Mouse (Mus musculus) activated CD4-positive, CD25-positive, alpha-beta regulatory T cell, adult 4 months (primary cell): ENCODE data around the gene Ncapg. TPM values are rescaled to one million over a fixed set of nuclear protein-coding genes. Genes with fewer than 3 reads are reported as not detected.
"Not testable (repeated sequence)": the region's sequence is repeated elsewhere in the genome, so short reads cannot be mapped to it uniquely, and the experiment has no call there.

Source experiments
- ATAC-seq: one replicate; pipeline ENCODE4 v1.8.0; 2017
- polyA plus RNA-seq, 2 experiments: library from polyadenylated mRNA; unstranded; fragments of 100-300 nt; shearing (Covaris generic); gene quantifications; one replicate each; pipeline ENCODE4 v1.2.1; 2017

Gene Ncapg
- polyA plus RNA-seq = 10 to 100 TPM; 20.7 to 27.0 TPM

DNA sequence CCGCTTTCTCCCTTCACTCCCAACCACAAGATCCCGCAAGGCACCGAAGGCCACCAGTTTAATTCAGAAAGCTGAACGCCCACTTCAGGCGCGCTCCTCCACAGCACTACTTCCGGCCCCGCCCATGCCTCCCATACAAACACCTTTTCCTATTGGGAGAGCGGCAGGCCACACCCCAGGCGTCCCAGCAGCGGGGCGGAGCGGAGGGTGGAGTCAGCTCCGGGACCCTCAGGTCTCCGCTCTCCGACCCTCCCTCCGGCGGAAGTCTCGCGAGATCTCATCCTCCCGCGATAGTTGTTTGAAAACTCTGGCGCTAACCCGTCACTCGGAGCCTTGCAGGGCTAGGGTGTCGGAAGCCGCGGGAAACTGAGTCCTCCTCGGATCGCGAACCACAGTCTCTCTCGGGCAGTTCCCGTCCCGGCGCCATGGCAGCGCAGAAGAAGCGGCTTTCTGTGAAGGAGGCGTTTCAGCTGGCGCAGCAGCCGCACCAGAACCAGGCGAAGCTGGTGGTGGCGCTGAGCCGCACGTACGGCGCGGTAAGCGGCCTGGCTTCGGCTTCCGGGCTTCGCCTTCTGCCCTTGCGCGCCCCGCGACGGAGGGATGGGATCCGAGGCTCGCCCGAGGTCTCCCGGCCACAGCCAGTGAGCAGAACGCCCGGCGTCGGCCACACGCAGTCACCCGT lies at the start of gene Ncapg:
Ncapg (plus strand) TSS at position 322 of the 682 bp plus-strand sequence.
- peak; percentile 92 for ATAC-seq

DNA sequence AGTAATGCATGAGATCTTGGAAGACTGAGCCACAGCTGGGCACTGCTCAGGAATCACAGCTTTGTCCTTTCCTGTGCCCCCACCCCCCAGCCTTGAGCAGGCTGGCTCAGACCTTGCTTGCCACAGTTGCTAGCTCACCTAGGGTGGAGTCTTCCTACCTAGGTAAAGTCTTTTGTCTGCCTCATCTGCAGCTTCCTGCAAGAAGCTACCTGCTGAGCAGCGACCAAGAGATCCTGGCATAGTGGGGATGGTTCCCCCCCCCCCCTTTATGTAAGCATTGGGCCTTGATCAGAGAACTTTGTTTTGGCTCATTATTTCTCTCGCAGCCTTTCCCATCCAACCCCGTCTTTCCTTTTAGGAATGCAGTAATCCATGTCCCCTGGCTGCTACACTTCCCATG lies 48.2 kb upstream of the Ncapg start:
- ATAC-seq = no peak

DNA sequence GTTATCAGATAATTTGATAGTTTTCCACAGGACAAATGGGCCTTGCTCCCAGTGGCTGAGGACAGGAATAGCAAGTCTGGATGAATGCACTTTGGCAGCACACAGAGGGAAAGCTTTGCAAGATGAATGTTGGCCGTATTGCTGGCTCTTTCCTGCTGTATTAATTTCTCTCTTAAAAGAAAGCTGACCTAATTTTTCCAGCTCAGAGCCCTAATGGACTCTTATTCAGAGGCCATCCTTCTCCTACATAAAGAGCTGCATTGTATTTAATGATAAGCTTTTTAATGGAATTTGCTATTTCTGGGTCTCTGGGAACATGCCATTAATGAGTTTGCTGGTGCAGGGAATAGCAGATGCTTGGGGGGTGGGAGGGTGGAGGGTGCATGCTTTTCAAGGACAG lies 41.9 kb upstream of the Ncapg start:
- ATAC-seq = no peak

DNA sequence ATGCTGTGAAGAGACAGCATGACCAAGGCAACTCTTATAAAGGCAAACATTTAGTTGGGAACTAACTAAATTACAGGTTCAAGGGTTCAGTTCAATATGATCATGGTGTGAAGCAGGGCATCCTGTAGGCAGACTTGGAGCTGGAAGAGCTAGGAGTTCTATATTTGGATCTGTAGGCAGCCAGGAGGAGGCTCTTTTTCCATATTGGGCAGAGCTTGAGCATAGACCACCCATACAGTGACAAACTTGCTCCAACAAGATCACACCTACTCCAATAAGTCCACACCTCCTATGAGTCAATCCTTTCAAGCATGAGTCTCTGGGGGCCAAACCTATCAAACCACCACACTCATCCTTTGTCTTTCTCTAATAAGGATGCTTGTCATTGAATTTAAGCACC lies 40.2 kb upstream of the Ncapg start:
- no peak for ATAC-seq

DNA sequence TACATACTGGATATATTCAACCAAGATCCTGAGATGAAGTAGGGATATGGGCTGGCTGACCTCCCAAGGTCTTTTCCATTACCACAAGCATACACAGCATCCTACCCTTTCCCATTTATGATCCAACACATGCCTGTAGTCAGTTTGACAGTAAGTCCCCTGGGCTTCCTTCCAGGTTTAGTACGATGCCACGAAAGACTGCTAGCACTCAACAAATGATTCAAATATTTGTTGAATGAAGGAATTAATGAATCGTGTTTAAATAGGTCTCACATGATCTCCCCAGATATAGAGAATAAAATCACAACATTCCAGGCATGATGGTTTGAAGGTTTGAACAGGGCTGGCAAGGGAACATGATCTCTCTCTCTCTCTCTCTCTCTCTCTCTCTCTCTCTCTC lies 31.3 kb upstream of the Ncapg start:
- ATAC-seq = no peak

DNA sequence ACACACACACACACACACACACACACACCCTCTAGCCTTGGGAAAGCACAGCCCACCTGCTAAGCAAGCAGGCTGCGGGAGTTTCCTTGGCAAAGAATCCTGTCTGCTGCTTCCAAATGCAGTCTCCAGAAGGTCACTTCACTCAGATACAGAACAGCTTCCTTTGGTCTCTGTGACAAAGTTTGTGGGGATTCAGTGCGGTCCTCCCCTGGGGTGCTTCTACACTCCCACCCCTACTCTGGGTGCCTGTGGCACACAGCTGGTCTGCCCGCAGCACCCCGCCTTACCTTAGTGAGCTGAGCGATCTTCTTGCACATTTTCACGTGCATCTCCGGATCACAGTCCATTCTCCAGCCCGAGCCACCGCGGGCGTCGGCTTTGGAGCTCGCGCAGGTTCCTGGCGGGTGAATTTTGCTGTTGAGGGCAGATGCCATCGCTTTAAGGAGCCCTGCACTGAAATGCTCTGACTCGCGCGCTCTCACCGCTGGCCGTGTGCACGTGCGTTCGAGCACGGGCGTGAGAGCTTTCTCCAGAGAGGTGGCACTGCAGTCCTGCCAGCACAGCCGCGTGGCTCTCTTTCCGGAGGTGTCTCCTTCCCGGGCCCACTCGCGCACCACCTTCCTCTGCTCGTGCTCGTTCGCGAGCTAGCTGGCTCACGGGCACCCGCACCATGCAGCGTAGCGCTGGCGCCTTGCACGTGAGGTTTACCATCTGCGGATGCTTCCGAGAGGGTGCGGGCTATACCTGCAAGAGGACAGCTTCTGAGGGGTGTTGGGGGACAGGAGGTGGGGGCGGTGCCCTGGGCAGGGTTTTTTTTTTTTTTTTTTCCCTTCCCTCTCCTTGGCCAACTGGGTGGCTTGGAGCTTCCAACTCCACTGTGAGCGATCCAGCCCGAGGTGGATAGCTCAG lies 30.7 kb upstream of the Ncapg start, which contains the start of gene Fam184b:
Fam184b (minus strand) TSS at position 809 of the 909 bp plus-strand sequence.
- ATAC-seq = peak; percentile 49

DNA sequence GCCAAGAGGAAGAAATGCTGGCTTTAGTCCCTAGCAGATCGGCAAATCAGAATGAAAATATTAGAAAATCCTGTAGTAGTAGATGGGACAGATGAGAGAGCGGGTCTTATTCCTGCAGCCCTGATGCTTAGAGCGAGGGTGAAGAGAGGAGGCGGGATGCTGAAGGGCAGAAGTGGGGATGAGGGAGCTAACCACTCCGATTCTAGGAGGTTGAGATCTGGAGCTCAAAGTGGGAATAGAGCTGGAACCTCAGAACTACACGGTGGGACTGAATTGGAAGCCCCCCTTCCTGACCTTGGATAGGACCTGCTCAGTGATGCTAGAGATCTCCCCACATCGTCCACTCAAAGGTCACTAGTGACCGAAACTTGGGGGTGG lies 30.0 kb upstream of the Ncapg start:
- no peak for ATAC-seq

DNA sequence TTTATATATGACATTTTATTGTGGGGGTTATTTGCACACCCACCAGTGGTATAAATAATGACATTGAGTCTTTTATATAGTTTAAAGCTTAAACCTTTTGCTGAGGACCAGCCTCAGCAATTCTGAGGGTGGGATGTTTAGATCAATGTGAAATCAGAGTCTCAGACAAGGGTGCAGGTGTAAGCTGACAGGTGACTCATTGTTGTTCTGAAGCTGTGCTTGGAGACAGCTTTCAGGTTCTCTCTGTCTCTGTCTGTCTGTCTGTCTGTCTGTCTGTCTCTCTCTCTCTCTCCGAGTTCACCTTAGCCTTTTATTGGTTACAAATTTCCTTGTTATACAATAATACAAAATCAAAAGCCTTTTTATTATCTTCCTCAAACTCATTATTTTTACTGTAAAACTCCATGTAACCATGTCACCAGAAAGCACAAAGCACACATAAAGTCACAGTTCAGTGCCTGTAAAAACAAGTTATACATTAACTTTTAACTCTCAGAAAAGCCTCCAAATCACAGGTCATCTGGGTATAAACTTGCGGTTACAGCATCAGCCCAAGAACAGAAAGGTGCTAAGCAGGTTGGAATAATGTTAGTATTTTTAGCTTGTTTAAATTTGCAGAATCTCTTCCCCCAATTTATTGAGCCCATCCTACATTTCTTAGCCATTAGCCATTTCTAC lies 18.6 kb upstream of the Ncapg start:
- no peak for ATAC-seq

DNA sequence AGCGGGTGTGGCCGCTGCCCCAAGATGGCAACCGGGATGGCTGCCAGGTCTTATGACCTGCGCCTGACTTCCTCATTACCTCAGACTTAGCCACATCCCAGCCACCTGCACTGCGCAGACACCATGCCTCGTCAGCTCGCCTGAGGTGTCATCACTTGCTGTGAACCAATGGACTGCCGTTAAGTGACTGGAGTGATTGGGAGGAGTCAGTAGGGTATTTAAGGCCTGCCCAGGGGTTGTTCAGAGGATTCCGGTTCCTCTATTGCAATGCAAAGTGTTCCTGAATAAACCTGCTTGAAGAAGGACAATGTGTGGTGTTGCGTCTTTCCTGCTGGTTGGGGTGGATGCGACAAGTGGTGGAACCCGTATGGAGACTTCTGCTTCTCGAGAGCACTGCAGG lies 11.3 kb upstream of the Ncapg start:
- not testable (repeated sequence) for ATAC-seq

DNA sequence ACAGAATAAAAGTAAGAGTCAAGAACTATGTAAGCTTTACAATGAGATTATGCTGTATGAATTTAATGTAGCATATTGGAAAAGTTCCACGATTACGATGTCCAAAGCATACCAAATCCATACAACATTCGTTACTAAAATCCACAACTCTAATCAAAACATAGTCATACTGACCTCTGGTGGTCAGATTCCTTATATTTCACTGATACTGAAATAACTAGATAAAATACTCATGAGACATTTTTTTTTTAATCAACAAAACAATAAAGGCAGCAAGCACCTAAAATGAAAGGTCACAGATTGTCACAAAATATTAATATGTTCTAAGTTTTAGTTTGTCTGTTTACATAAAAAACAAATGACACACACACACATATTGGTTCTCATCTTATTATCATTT lies 1.4 kb upstream of the Ncapg start:
- no peak for ATAC-seq

DNA sequence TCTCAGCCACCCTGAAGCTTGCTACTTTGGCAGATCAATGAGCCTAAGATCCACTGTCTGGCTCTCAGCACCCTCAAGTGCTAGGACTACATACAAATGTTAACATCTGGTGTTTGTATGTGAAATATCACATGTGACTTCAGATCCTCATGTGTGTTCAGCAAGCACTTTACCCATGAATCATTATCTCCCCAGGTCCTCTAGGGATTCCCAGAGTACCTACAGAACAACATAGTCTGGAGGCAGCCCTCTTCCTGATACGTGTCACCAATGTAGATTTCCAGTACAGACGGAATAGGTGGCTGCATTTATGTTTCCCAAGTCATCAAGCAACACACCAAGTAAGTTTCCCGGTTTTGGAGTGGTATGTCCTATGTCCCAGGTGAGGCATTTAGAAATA lies 888 bp upstream of the Ncapg start:
- no peak for ATAC-seq

DNA sequence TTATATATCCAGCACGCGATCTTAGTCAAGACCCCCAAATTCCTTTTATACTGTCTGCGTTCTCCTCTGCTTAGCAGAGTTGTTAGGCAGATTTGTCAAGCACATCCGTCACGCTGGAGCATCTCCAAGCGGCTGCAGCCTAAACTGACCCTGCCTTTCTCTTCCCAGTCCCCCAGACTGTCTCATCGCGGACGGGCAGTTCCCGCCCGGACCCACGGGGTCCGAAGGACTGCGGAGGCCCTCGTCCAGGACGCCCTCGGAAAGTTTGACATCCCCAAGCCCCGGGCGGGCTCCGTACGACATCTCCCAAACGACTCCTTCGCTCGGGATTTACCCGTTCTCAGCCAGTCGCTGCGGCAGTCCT lies 503 bp upstream of the Ncapg start:
- ATAC-seq = peak; percentile 4

DNA sequence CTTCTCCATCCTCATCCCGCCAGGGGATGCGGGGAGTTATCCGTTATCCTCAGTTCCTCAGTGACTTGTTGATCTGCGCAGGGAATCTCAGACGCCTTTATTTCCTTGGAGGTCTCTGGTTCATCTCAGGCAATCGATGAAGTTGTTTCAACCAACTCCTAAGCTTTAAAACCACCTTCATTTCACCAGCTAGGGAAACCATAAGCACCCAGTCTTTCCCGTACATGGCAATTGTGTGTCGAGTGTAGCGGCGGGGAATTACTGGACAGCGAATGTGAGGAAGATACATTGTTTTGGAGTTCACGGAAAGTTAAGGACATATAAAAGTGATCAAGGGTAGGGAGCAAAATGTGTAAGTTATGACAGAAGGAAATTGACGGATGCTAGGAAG lies 556 bp downstream of the Ncapg start:
- no peak for ATAC-seq

DNA sequence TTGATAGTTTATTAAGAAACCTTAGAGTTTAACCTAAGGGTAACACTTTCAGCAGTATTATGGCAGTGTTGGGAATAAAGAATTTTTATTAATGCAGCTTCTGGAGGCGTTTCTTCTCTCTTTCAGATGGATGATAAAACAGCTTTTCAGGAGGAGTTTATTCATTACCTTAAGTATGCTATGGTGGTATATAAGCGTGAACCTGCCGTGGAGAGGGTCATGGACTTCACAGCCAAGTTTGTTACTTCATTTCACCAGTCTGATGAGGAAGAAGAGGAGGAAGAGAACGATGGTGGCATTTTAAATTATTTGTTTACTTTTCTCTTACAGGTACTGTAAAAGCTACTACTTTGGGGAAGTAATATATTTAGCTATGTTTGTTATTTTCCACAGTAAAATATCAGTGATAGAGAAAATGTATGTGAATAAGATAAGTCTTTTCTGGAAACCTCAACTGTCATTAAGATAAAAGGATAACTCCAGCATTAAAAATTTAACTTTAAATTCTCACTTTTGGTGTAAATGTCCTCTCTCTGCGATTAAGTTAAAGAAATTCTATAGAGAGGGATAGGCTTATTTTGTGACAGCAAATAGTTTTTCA lies 1.3 kb downstream of the Ncapg start:
- ATAC-seq = no peak

DNA sequence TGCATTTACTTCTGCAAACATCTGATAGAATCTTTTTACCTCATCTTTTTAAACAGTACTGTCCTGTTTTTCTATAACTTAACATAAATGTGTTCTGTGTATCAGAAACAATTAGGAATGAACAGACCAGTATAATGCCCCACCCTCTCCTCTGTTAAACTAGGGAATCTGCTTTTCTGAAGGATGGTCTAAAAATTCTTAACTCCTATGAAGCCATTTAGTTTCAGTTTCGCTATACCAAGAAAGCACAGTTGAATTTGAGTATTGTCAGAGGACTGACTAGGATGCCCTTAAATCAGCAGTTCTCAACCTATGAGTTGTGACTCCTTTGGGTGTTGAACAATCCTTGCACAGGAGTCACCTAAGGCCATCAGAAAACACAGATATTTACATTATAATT lies 5.3 kb downstream of the Ncapg start:
- ATAC-seq = peak; percentile 73

DNA sequence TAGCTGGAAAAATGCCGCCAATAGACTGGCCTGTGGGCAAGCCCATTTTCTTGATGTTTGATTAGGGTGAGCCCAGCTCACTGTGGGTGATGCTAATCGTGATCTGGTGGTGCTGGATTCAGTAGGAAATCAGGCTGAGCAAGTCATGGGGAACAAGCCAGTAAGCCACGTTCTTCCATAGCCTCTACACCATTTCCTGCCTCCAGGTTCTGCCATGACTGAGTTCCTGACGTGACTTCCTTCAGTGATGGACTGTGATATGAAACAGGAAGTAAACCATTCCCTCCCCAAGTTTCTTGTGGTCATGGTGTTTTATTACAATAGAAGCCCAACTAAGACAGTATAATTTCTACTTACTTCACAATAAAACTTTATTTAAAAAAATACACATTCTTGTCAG lies 7.9 kb downstream of the Ncapg start:
- ATAC-seq = no peak

DNA sequence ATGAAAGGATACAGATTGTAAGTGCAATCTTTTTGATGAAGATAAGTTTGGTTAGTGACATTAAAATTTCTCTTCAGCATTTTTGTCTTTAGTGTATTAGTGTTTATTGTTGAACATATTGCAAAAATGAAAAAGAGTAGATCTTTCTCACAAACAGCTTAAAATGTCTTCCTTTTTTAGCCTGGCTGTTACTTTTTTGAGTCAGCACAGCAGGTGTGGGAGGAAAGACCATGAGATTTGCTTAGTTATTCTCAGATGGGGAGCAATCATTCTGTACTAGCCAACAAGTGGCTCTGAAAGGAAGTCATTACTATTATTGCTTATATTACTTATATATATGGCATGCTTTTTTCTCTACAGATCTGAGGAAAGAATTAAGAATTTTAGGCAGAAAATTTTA lies 10.2 kb downstream of the Ncapg start:
- no peak for ATAC-seq

DNA sequence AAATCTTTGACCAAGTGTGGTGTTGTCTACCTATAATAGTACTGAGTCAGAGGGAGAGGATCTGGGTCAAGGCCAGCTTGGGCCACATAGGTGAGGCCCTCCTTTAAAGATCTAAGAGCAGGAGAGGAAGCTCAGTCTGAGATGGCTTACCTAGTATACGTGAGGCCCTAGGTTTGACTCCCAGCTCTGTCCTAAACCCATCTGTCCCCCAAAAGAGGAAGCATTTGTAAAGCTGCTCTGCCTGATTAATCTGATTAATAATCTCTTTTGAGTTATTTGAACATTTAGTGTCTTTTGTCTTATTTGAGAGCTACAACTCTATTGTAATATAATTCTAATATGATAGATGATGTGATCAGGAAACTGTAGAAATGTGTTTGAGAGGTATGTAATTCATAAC lies 13.7 kb downstream of the Ncapg start:
- ATAC-seq = no peak

DNA sequence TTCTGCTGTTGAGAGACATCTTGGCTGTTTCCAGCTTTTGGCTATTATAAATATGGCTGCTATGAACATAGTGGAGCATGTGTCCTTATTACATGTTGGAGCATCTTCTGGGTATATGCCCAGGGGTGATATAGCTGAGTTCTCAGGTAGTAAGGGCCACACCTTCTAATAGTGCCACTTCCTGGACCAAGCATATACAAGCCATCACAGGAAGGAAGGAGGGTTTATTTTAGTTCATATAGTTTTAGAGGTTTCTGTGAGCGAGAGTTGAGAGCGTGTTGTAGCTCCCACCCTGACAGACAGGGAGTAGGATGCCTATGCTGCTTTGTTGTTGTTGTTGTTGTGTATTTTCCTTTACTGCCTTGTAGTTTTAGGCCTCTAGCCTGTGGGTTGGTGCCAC lies 15.5 kb downstream of the Ncapg start:
- peak; percentile 60 for ATAC-seq

DNA sequence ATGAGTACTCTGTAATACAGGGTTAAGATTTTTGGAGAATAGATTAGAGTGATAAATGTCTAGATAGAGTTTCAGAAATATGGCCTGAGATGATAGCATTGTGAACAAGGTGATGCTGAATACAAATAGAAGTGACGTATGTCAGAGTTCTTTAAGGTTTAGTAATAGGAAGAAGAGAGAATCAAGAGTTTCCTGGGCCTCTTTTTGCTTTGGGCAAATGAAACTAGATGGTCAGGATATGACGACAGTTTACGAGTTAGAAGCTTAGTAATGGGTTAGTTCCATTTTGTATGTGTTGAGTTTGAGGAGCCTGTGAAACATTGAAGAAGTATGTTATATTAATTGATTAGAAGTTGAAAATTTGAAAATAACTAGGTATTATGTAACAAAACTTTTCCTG lies 16.5 kb downstream of the Ncapg start:
- ATAC-seq = peak; percentile 27

DNA sequence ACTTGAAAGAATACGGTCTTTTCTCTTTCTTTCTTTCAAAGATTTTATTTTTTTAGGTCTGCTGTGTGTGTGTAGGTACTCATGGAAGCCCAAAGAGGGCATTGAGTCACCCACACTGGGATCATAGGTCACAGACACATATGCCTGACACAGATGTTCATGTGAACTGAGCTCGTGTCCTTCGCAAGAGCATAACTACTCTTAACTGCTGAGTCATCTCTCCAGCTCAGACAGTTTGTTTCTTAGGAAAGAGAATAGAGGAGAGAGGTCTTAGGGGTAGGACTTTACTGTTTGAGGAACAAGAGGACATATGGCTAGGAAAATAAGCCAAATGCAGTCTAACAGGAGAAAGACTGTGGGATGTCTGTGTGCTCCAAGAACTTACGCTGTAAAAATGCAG lies 19.4 kb downstream of the Ncapg start:
- ATAC-seq = no peak

DNA sequence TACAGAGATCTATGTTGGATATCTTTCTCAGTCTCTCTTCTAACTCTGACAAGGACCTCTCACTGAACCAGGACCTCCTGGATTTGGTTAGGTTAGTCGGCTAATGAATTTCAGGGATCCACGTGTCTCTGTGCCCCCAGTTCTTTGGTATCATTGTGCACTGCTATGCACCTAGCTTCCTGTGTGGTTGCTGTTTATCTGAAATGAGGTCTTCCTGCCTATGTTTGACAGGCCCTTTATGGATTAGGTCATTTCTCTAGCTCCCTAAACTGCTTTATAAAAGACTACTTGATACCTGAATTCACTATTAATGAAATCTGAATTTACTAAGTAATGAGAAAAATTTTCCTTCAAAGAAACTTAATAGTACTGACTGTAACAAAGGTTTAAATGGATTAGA lies 21.1 kb downstream of the Ncapg start:
- peak; percentile 56 for ATAC-seq

DNA sequence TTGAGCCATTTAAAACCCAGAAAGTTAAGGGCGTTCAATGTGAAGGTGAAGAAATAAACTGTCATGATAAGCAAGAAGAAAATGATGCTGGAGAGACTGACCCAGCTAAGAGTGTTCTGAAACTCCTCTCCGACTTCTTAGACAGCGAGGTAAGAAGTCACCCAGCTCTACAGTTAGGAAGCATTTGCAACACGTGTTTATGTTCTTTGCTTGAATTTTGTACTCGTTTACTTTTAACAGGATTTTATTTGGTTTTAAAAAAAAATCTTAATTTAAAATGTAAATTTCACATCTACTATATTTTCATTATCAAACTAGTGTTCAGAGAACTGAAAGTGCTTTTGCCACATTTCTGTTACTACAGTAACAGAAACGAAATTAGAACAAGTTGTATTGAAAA lies 22.0 kb downstream of the Ncapg start:
- no peak for ATAC-seq
